Mouse (Mus musculus) liver, embryonic 14.5 days (tissue): ENCODE data around the gene Irf2. TPM values are rescaled to one million over a fixed set of nuclear protein-coding genes. Genes with fewer than 3 reads are reported as not detected.

Source experiments
- ATAC-seq: fragments of 200-750 bp; cut with Nextera tagmentation; 2 replicates; pipeline ENCODE4 v1.8.0; 2017; ENCODE audit warnings: moderate number of reproducible peaks, mild to moderate bottlenecking, moderate library complexity; ENCODE audit not compliant: insufficient read depth
- DNase-seq, 3 experiments: peaks; one replicate each; pipeline ENCODE4 v3.0.0-alpha.2; 2012 to 2013; ENCODE audit warnings: low read depth in 3 of 3, low spot score in 3 of 3
- H3K27ac ChIP-seq: fragments of 300-500 bp; sonication (generic); 2 replicates; pipeline ENCODE4 v1.5.1; 2014; ENCODE audit warnings: moderate library complexity, mild to moderate bottlenecking, control low read depth, inconsistent platforms
- H3K27me3 ChIP-seq: fragments of 300-500 bp; sonication (generic); 2 replicates; pipeline ENCODE4 v1.6.1; 2014; ENCODE audit warnings: mild to moderate bottlenecking, low read length, moderate library complexity; ENCODE audit not compliant: control insufficient read depth, insufficient read depth
- H3K36me3 ChIP-seq: fragments of 300-500 bp; sonication (generic); replicated peaks from 2 replicates; pipeline ENCODE4 v1.6.1; 2014; ENCODE audit warnings: low read depth; ENCODE audit not compliant: control insufficient read depth, insufficient read depth
- H3K4me1 ChIP-seq, 2 experiments: fragments of 200-500 bp in 1 of 2; fragments of 300-500 bp in 1 of 2; sonication (generic) in 1 of 2; replicated peaks; 2 replicates each; pipeline ENCODE4 v1.6.1; 2012 to 2014; ENCODE audit warnings: antibody characterized with exemption in 1 of 2, inconsistent platforms in 1 of 2, low read length in 1 of 2; ENCODE audit not compliant: control insufficient read depth in 2 of 2, insufficient read depth in 2 of 2
- H3K4me2 ChIP-seq: fragments of 300-500 bp; sonication (generic); 2 replicates; pipeline ENCODE4 v1.6.1; 2014; ENCODE audit warnings: low read depth, mild to moderate bottlenecking, control low read depth, moderate library complexity
- H3K4me3 ChIP-seq, 2 experiments: fragments of 200-500 bp in 1 of 2; fragments of 300-500 bp in 1 of 2; sonication (generic) in 1 of 2; 2 replicates each; pipeline ENCODE4 v1.5.1; 2012 to 2014; ENCODE audit warnings: low read depth in 2 of 2, low read length in 2 of 2, mild to moderate bottlenecking in 2 of 2, control low read depth in 1 of 2, inconsistent platforms in 1 of 2, moderate library complexity in 1 of 2; ENCODE audit not compliant: insufficient read depth in 1 of 2
- H3K9ac ChIP-seq: fragments of 300-500 bp; sonication (generic); replicated peaks from 2 replicates; pipeline ENCODE4 v1.6.1; 2014; ENCODE audit warnings: mild to moderate bottlenecking, control low read depth, moderate library complexity
- H3K9me3 ChIP-seq: fragments of 300-500 bp; sonication (generic); 2 replicates; pipeline ENCODE4 v1.6.1; 2016; ENCODE audit warnings: low read length, mixed read lengths; ENCODE audit not compliant: control insufficient read depth
- CTCF ChIP-seq: IDR thresholded peaks from 2 replicates; pipeline ENCODE4 v1.5.1; 2016; ENCODE audit warnings: antibody characterized with exemption, low read depth, control low read depth
- EP300 ChIP-seq: IDR thresholded peaks from 2 replicates; pipeline ENCODE4 v1.6.1; 2016; ENCODE audit warnings: antibody characterized with exemption, low read depth
- WGBS: fragments of 180-500 bp; shearing (Covaris S2); extraction: QIAGEN DNeasy Blood & Tissue Kit; methylation state at CpG from one replicate; pipeline ENCODE4 v1.1.7; 2014; ENCODE audit not compliant: insufficient replicate concordance; 5-methylcytosine and 5-hydroxymethylcytosine counted together
- polyA plus RNA-seq, 2 experiments: library from polyadenylated mRNA; depleted of rRNA in 1 of 2; stranded (reverse) in 1 of 2; unstranded in 1 of 2; fragments of >200 nt; fragmentation: Nextera tagmentation in 1 of 2; extraction: Ambion mirVana in 1 of 2; gene quantifications; 2 replicates each; pipeline versions ENCODE4 v1.2.1 to v1.2.3; 2012 to 2014

Gene Irf2
- polyA plus RNA-seq, 2 experiments, result 5.8 to 11.8 TPM

DNA sequence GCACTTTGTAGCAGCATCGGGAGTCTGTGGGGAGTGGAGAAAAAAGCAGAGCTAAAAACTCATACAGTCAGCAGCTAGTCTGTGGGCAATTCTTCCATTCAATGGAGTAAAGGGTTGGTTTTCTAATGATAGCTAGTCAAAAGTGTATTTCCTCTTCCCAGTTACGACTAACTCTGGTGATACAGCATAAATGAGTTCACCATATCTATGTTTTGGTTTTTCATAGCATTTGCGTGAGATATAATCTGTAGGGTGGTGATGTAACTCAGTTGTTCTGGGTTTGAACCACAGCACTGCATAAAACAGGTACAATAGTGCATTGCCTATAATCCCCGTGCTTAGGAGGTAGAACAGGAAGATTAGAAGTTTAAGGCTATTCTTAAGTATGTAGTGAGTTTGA, 131.6 kb downstream of the Irf2 start:
- H3K4me3 ChIP-seq, result no peak overlapping the region
- H3K27ac ChIP-seq, result no peak overlapping the region
- H3K9me3 ChIP-seq, result no peaks in the 10 kb centered on the region
- H3K9ac ChIP-seq, result no peak overlapping the region
- ATAC-seq (no peak), DNase-seq (no peak)
- peaks cover 0 to 6% of the 10 kb centered on the region in 2 experiments; a peak in 1 of 4 replicates for H3K4me1 ChIP-seq
- no peaks in the 10 kb centered on the region for H3K27me3 ChIP-seq
- no peak overlapping the region for H3K4me2 ChIP-seq
- 45% methylated on average over 4 of the region's 4 CpGs for WGBS
- TF ChIP-seq EP300 (no peak), CTCF (no peak)
- H3K36me3 ChIP-seq, result no peaks in the 10 kb centered on the region

DNA sequence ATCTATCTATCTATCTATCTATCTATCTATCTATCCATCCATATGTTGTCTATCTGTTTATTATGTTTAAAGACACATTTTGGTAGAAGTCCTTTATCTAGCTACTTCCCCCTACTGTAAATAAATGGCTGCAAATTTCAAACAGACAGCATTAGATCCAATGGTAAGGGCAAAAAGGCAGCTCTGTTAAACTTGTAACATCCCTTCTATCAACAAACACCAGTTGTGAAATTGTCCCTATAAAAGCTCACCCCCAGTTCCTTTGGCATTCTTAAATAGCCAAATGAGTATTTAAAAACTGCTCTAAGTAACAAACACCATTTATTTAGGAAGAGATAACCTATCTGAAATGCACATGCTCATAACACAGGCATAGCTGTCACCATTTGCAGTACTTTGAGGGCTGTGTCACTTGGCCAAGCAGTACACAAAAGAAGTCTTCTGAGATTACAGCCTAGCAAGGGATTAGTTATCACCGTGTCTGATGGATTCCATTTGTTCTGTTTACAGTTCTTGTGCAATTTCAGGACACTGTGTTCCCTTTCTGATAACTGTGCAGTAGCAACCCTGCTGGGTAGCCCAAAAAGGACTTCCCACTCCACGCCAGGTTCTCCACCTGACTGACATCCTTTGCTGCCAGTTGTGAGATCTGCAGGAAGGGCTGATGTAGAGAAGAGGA, 136.2 kb downstream of the Irf2 start:
- WGBS, result 3% methylated on average over 2 of the region's 2 CpGs
- no peak overlapping the region for H3K9ac ChIP-seq

GRCm38 (mm10) chr8:46881348-46881747, 141.8 kb downstream of the Irf2 start:
- H3K4me1 ChIP-seq, result peaks cover 0 to 1% of the 10 kb centered on the region in 2 experiments; a peak in 1 of 4 replicates
- no peak overlapping the region for H3K9ac ChIP-seq
- no peaks in the 10 kb centered on the region for H3K9me3 ChIP-seq
- H3K4me2 ChIP-seq, result no peak overlapping the region
- ATAC-seq (no peak), DNase-seq (no peak)
- 58% methylated on average over 6 of the region's 6 CpGs for WGBS
- no peaks in the 10 kb centered on the region for H3K36me3 ChIP-seq
- TF ChIP-seq EP300 (no peak), CTCF (no peak)
- H3K4me3 ChIP-seq, result no peak overlapping the region
- H3K27ac ChIP-seq, result no peak overlapping the region
- H3K27me3 ChIP-seq, result no peaks in the 10 kb centered on the region

More for the DNA sequence above, 136.2 kb downstream of the Irf2 start:
- Histone ChIP-seq H3K27me3 (no peaks in the 10 kb centered on the region), H3K4me1 (0 out of 4 replicates have a peak, but pooled peaks cover 0 to 3% of the 10 kb centered on the region in 2 experiments), H3K4me2 (no peak overlapping the region), H3K27ac (no peak overlapping the region), H3K9me3 (no peaks in the 10 kb centered on the region), H3K36me3 (no peaks in the 10 kb centered on the region), H3K4me3 (no peak overlapping the region)
- ATAC-seq (no peak), DNase-seq (no peak)
- TF ChIP-seq CTCF (no peak), EP300 (0 out of 2 replicates have a peak, but pooled peaks have one; percentile 25)

DNA sequence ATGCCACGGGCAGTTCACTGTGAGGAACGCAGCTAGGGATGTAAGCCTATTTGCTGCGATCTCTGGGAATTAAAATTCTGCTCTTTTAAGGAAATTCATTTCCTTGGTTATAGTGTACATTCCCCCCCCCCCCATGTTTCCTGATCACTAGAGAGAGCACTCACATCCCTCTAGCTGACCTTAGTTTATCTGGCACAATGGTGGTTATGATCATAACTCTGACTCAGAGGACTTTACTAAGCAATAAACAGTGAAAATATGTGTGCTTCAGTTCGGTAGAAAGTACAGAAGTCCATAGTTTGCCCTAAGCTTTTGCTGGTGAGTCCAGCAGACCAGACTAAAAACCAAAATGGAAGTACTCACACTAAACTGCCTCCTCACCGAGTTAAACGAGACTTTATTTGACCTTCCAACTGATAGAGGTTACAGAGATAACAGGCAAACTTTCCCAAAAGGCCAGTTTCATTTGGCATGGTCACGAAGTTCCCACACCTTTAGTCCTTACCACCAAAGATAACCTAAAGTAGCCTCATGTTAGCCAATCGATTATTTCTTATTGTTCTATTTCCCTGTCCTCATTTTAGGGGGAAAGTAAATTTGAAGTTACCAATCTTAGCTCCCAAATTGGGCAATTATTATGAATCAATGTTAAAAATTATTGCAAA, 142.4 kb downstream of the Irf2 start:
- no peaks in the 10 kb centered on the region for H3K36me3 ChIP-seq

DNA sequence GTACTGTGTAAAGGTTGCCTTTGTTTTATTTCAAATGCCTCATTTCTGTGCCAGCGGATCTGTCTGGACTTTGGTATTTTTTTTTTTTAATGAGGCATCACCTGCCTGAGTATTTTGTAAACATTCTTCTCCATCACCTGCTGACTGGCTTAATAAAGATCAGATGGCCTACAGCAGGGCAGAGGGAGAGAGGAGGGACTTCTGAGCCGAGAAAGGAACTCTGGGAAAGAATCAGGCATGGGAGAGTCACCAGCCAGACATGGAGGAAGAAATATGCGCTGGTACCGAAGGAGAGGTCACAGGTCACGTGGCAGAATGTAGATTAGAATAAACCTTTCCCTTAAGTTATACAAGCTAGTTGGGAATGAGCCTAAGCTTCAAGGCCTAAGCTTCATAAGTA, 143.2 kb downstream of the Irf2 start:
- no peak overlapping the region for H3K27ac ChIP-seq
- TF ChIP-seq EP300, result no peak
- TF ChIP-seq CTCF, result no peak
- no peak overlapping the region for H3K4me2 ChIP-seq
- no peak for DNase-seq
- no peak for ATAC-seq
- no peaks in the 10 kb centered on the region for H3K9me3 ChIP-seq
- no peak overlapping the region for H3K9ac ChIP-seq
- no peak overlapping the region for H3K4me3 ChIP-seq
- H3K27me3 ChIP-seq, result no peaks in the 10 kb centered on the region
- H3K36me3 ChIP-seq, result no peaks in the 10 kb centered on the region
- peaks cover 0 to 1% of the 10 kb centered on the region in 2 experiments; a peak in 1 of 4 replicates for H3K4me1 ChIP-seq
- WGBS, result 64% methylated on average over 5 of the region's 5 CpGs

More for the DNA sequence above, 142.4 kb downstream of the Irf2 start:
- no peaks in the 10 kb centered on the region for H3K27me3 ChIP-seq
- no peaks in the 10 kb centered on the region for H3K9me3 ChIP-seq
- 61% methylated on average over 8 of the region's 8 CpGs for WGBS
- ATAC-seq (no peak), DNase-seq (no peak)
- no peak overlapping the region for H3K9ac ChIP-seq
- H3K4me3 ChIP-seq, result no peak overlapping the region
- TF ChIP-seq CTCF (no peak), EP300 (no peak)
- no peak overlapping the region for H3K27ac ChIP-seq
- H3K4me1 ChIP-seq, result peaks cover 0 to 1% of the 10 kb centered on the region in 2 experiments; a peak in 1 of 4 replicates
- no peak overlapping the region for H3K4me2 ChIP-seq
